Mouse (Mus musculus): ENCODE measurements around the gene Hao2.

GRCm38 (mm10) chr3:98934601-98935000, 41.6 kb upstream of the Hao2 start:
- TF ChIP-seq CTCF (IDR thresholded peaks at IDR 0.05; ENCODE audit: low read depth, low read length), result no peak
- TF ChIP-seq GATA1 (IDR thresholded peaks at IDR 0.05; ENCODE audit: borderline replicate concordance, low read length), result no peak
- TF ChIP-seq POLR2AphosphoS5 (IDR thresholded peaks at IDR 0.05; ENCODE audit: insufficient replicate concordance, low read depth, low read length), result no peak
- TF ChIP-seq TAL1 (conservative IDR thresholded peaks at IDR 0.05; ENCODE audit: low read depth, low read length), result no peak
- no peak for TF ChIP-seq GATA2 (IDR thresholded peaks at IDR 0.05; ENCODE audit: borderline replicate concordance, low read depth, low read length)

All from G1E (cell line).